Mouse (Mus musculus) liver, postnatal 0 days (tissue): ENCODE data around the gene Zfp597. TPM values are rescaled to one million over a fixed set of nuclear protein-coding genes. Genes with fewer than 3 reads are reported as not detected.
A peak's percentile ranks its signal among the peaks of the same experiment; 100 is the strongest.

ENCODE experiments used
- ATAC-seq: fragments of 200-750 bp; cut with Nextera tagmentation; 2 replicates; pipeline ENCODE4 v1.8.0; 2017; ENCODE audit warnings: mild to moderate bottlenecking, moderate library complexity
- DNase-seq: peaks from one replicate; pipeline ENCODE4 v3.0.0-alpha.2; 2016
- H3K27ac ChIP-seq: fragments of 300-500 bp; sonication (generic); 2 replicates; pipeline ENCODE4 v1.5.1; 2014; ENCODE audit warnings: antibody characterized with exemption, moderate library complexity, mild to moderate bottlenecking, low read depth
- H3K27me3 ChIP-seq: fragments of 300-500 bp; sonication (generic); 2 replicates; pipeline ENCODE4 v1.6.1; 2014; ENCODE audit warnings: low read length, control low read depth, mixed read lengths; ENCODE audit not compliant: insufficient read depth
- H3K36me3 ChIP-seq: fragments of 300-500 bp; sonication (generic); replicated peaks from 2 replicates; pipeline ENCODE4 v1.6.1; 2014; ENCODE audit warnings: mild to moderate bottlenecking, control low read depth, low read length, moderate library complexity, mixed read lengths; ENCODE audit not compliant: insufficient read depth
- H3K4me1 ChIP-seq: fragments of 300-500 bp; sonication (generic); 2 replicates; pipeline ENCODE4 v1.6.1; 2014; ENCODE audit warnings: antibody characterized with exemption, mild to moderate bottlenecking, control low read depth; ENCODE audit not compliant: insufficient read depth
- H3K4me2 ChIP-seq: fragments of 300-500 bp; sonication (generic); 2 replicates; pipeline ENCODE4 v1.6.1; 2014; ENCODE audit warnings: low read depth, mild to moderate bottlenecking, low read length, moderate library complexity, mixed read lengths
- H3K4me3 ChIP-seq: fragments of 300-500 bp; sonication (generic); 2 replicates; pipeline ENCODE4 v1.5.1; 2014; ENCODE audit warnings: low read depth, low read length
- H3K9ac ChIP-seq: fragments of 300-500 bp; sonication (generic); replicated peaks from 2 replicates; pipeline ENCODE4 v1.6.1; 2014; ENCODE audit warnings: mild to moderate bottlenecking, moderate library complexity
- H3K9me3 ChIP-seq: fragments of 300-500 bp; sonication (generic); 2 replicates; pipeline ENCODE4 v1.6.1; 2016; ENCODE audit warnings: mild to moderate bottlenecking, control low read depth, low read length, mixed read lengths
- CTCF ChIP-seq: sonication (generic); IDR thresholded peaks from 2 replicates; pipeline ENCODE4 v1.5.1; 2016; ENCODE audit warnings: antibody characterized with exemption, low read depth
- EP300 ChIP-seq: IDR thresholded peaks from 2 replicates; pipeline ENCODE4 v1.6.1; 2016; ENCODE audit warnings: antibody characterized with exemption, low read depth, mild to moderate bottlenecking
- WGBS: fragments of 180-500 bp; shearing (Covaris S2); extraction: QIAGEN DNeasy Blood & Tissue Kit; methylation state at CpG from one replicate; pipeline ENCODE4 v1.1.7; 2014; ENCODE audit not compliant: insufficient replicate concordance; 5-methylcytosine and 5-hydroxymethylcytosine counted together
- polyA plus RNA-seq: library from polyadenylated mRNA; unstranded; fragments of >200 nt; fragmentation: Nextera tagmentation; extraction: Ambion mirVana; gene quantifications from 2 replicates; pipeline ENCODE4 v1.2.1, GENCODE M21; 2015

Zfp597 gene
- polyA plus RNA-seq, result 1.8 and 2.7 TPM in 2 replicates

DNA sequence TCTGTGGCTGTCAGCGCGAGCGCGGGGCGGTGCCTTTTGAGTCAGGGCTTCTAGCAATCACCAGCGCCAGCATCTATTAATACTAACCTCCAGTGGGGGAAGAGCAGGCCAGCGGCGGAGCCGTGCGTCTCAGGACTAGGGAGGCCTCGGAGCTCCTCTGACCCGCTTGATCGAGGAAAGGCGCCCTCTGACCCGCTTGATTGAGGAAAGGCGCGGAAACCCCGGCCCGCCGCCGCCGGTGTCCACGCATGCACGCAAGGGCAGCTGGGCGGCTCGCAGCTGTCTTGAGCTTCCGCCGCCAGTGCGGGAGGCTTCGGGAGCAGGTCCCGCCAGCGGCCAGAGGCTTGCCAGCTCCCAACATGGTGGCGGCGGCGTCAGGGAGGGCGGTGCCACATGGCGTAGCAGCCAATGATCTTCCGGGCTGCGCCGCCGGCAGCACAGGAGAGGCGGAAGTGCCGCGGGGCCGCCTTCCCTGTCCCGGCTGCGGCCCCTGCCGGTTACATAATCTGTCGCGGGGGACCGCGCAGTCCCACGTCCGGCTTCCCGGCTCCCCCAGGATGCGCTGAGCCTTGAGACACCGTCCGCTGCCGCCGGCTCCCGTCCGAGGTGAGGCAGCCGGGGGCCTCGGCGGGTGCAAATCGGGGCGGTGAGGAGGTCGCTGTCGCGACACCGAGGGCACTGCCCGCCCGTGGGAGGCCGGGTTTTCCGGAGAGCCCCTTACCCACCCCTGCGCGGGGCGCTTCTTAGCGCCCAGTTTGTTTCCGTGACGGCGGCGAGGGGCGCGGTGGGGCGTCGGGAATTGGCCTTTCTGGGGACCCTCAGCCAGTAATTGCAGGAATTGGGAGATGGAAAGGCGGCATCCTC is at the start of gene Zfp597, which contains the start of gene Gm20695:
TSS of gene Zfp597 (minus strand) at position 361 of the 864 bp plus-strand sequence.
TSS of gene Gm20695 (plus strand) at position 448 of the 864 bp plus-strand sequence.
- H3K4me3 ChIP-seq, result peak within 1 kb of the TSS; percentile 99
- peak; percentile 96 for DNase-seq
- H3K9me3 ChIP-seq, result no peaks in the 10 kb centered on the region
- H3K27ac ChIP-seq, result peak within 1 kb of the TSS; percentile 95
- H3K9ac ChIP-seq, result peak within 1 kb of the TSS; percentile 98
- peak within 1 kb of the TSS; percentile 97 for H3K4me2 ChIP-seq
- peaks cover 3% of the 10 kb centered on the region for H3K36me3 ChIP-seq
- peaks cover 19% of the 10 kb centered on the region for H3K4me1 ChIP-seq
- WGBS, result 2% methylated on average over 81 of the region's 88 CpGs
- TF ChIP-seq CTCF (peak; percentile 70), EP300 (no peak)
- no peaks in the 10 kb centered on the region for H3K27me3 ChIP-seq
- peak; percentile 97 for ATAC-seq

DNA sequence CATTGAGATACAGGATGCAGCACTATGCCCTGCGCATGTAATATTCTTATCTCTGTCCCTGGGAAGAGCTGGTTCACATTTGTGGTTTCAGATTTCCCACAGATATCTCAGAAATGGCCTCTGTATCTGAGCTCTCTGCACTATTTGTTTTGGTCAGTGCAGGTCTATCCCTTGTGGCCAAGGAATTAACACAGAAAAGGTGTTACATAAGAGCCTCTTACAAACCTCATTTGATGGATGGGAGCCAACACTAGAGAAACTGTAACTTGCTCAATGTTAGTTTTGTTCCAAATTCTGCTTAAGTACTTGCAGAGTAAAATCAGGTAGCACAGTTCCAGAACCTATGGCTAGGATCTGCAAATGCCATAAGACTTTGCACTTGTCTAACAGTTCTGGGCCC is 49.7 kb upstream of the Zfp597 start:
- DNase-seq (no peak), ATAC-seq (peak; percentile 68)
- no peak overlapping the region for H3K4me2 ChIP-seq
- H3K27me3 ChIP-seq, result no peaks in the 10 kb centered on the region
- TF ChIP-seq EP300, result no peak
- no peak for TF ChIP-seq CTCF
- H3K9me3 ChIP-seq, result no peaks in the 10 kb centered on the region
- no peak overlapping the region for H3K27ac ChIP-seq
- H3K36me3 ChIP-seq, result peaks cover 39% of the 10 kb centered on the region
- H3K4me1 ChIP-seq, result no peaks in the 10 kb centered on the region; the same call in 1 of the 2 replicates
- H3K9ac ChIP-seq, result no peak overlapping the region
- 69% methylated on average over 1 of the region's 1 CpGs for WGBS
- no peak overlapping the region for H3K4me3 ChIP-seq

DNA sequence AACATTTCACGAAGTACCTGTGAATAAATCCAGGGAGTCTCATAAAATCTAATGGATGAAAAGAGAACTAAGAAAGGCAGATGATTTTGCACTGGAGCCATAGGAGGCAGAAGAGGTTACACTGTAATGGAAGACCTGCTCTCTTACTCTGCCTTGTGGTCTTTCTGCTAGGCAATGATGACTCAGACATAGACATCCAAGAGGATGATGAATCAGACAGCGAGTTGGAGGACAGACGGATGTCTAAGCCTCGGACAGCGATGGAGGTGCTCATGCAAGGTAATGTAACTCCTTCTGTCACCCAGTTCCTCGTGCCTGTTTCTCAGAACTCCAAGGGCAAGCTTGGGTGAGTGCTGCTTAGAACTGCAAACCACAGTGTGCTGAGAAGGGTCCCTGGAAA is 49.2 kb upstream of the Zfp597 start:
- peaks cover 35% of the 10 kb centered on the region for H3K36me3 ChIP-seq
- H3K27ac ChIP-seq, result no peak overlapping the region
- ATAC-seq, result no peak
- no peak overlapping the region for H3K4me2 ChIP-seq
- no peak for TF ChIP-seq EP300
- no peak for TF ChIP-seq CTCF
- no peak for DNase-seq
- WGBS, result 88% methylated on average over 6 of the region's 6 CpGs
- H3K9me3 ChIP-seq, result no peaks in the 10 kb centered on the region
- no peaks in the 10 kb centered on the region; the same call in 1 of the 2 replicates for H3K4me1 ChIP-seq
- no peaks in the 10 kb centered on the region for H3K27me3 ChIP-seq
- no peak overlapping the region for H3K4me3 ChIP-seq
- H3K9ac ChIP-seq, result no peak overlapping the region

DNA sequence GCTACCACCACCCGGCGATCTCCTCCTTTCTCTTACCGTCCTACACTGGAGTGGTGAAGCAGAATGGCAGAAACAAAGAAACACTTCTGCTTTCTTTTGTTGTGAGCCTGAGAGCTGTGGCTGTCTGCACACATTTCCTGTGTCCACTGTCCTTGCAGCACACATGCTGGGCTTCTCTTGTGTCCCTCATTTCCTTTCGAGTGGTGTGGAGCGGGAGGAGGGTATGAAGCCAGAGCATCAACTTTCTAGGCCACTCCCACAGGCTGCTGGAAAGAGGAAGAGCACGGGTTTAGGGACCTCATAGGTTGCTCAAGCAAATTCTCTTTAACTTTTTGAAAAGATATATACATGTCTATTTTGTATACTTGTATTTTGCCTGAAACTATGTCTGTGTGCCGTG is 44.8 kb upstream of the Zfp597 start:
- DNase-seq, result peak; percentile 27
- no peak overlapping the region for H3K4me3 ChIP-seq
- no peaks in the 10 kb centered on the region; the same call in 1 of the 2 replicates for H3K4me1 ChIP-seq
- 61% methylated on average over 7 of the region's 7 CpGs for WGBS
- peaks cover 38% of the 10 kb centered on the region for H3K36me3 ChIP-seq
- H3K9me3 ChIP-seq, result no peaks in the 10 kb centered on the region
- H3K27me3 ChIP-seq, result no peaks in the 10 kb centered on the region
- H3K27ac ChIP-seq, result 0 out of 2 replicates have a peak overlapping the region, but pooled peaks have one; percentile 16
- H3K9ac ChIP-seq, result no peak overlapping the region
- no peak for TF ChIP-seq CTCF
- no peak for TF ChIP-seq EP300
- ATAC-seq, result peak; percentile 62; the same call in 1 of the 2 replicates
- no peak overlapping the region for H3K4me2 ChIP-seq

DNA sequence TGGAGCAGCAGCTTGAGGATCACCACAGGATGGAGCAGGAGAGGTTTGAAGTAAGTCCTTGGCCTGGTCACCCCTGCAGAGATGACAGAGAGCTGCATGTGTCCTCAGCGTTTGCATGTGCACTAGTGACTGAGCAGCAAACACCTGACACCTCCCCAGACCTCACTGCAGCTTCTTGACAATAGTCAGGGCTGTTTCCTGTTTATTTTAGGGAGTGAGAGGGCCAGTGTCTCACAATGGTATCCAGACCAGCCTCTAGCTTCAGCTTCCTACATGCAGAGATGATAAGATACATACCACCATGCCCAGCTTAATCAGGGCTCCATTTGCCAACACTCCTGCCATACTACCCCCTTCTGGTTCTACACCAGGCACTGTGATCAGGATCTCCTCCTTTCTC is 44.2 kb upstream of the Zfp597 start:
- WGBS, result 33% methylated on average over 1 of the region's 1 CpGs
- Histone ChIP-seq H3K27me3 (no peaks in the 10 kb centered on the region), H3K4me2 (no peak overlapping the region), H3K4me1 (no peaks in the 10 kb centered on the region; the same call in 1 of the 2 replicates), H3K9me3 (no peaks in the 10 kb centered on the region), H3K36me3 (peaks cover 37% of the 10 kb centered on the region), H3K4me3 (no peak overlapping the region), H3K9ac (no peak overlapping the region), H3K27ac (no peak overlapping the region)
- DNase-seq, result no peak
- TF ChIP-seq EP300 (no peak), CTCF (no peak)
- no peak for ATAC-seq

DNA sequence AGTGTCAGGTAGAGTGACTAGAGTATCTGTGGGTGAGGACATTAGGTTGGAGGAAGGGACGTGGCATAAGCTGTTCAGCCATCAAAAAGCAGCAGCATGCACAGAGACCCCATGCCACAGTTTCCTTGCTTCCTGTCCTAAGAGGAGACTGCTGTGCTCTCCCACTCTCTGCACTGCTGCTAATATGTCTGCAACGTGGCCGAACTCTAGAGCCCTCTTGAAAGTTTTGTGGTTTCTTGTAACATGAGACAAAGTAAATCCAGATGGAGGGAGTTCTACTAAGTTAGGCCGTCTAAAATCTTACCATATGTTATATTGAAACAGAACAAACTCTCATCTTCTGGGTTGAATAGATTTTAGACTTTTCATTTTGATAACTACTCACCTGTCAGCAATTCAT is 39.6 kb upstream of the Zfp597 start:
- Histone ChIP-seq H3K27me3 (no peaks in the 10 kb centered on the region), H3K9me3 (no peaks in the 10 kb centered on the region), H3K27ac (peak overlapping the region; percentile 7; the same call in 1 of the 2 replicates), H3K36me3 (peaks cover 29% of the 10 kb centered on the region), H3K4me2 (no peak overlapping the region), H3K4me1 (no peaks in the 10 kb centered on the region), H3K9ac (no peak overlapping the region), H3K4me3 (no peak overlapping the region)
- ATAC-seq (0 out of 2 replicates have a peak, but pooled peaks have one; percentile 4), DNase-seq (no peak)
- 67% methylated on average over 4 of the region's 4 CpGs for WGBS
- TF ChIP-seq CTCF (no peak), EP300 (no peak)
